ENCODE assay signal across 15 mouse cellular contexts in genomic region chr6:31116365-31116764, GRCm38 (mm10).
DNase-seq lines count a peak whose midpoint lies in the region; ATAC-seq and TF ChIP-seq lines count a peak whose summit lies in the region.
"Had no signal": no experiment of that assay in that cellular context is flagged by ENCODE, and none has a peak within 500 bp of the region (broad histone marks: within the 10 kb centered on the region; RNA-seq: fewer than 3 reads in every experiment).

No protein-coding gene starts in this region.

- ATAC-seq in forebrain, postnatal 0 days, result peak; percentile 40; the same call in 1 of the 2 replicates
- ATAC-seq in forebrain, embryonic 14.5 days, result no peak
- ATAC-seq in inflammation-experienced regulatory T-cells, adult 6 months, result no peak

- H3K27ac ChIP-seq in forebrain, postnatal 0 days (ENCODE audit: low read depth, low read length), result no peak overlapping the region
- no peak overlapping the region for H3K27ac ChIP-seq in forebrain, embryonic 14.5 days (ENCODE audit: low read depth, low read length)
- H3K27ac ChIP-seq in left cerebral cortex, adult 2 months, result peak overlapping the region; percentile 68
- H3K27ac ChIP-seq: embryonic facial prominence, embryonic 13.5 days; neural tube, embryonic 13.5 days had no signal

- no peaks in the 10 kb centered on the region for H3K27me3 ChIP-seq in forebrain, postnatal 0 days (ENCODE audit: insufficient read depth, low read length)
- H3K27me3 ChIP-seq in forebrain, embryonic 14.5 days (replicated peaks; ENCODE audit: control insufficient read depth, insufficient read depth, low read length), result no peaks in the 10 kb centered on the region
- H3K27me3 ChIP-seq in megakaryocyte, embryonic 14.5 days (replicated peaks), result no peaks in the 10 kb centered on the region
- H3K27me3 ChIP-seq: embryonic facial prominence, embryonic 13.5 days; neural tube, embryonic 13.5 days had no signal

- intact Hi-C loops in left cerebral cortex, adult 2 months (cut with DNase I), result no loop called here

- no peaks in the 10 kb centered on the region for H3K36me3 ChIP-seq in forebrain, postnatal 0 days (ENCODE audit: insufficient read depth)
- no peaks in the 10 kb centered on the region for H3K36me3 ChIP-seq in forebrain, embryonic 14.5 days (ENCODE audit: control insufficient read depth, insufficient read depth, low read length)
- peaks cover 96% of the 10 kb centered on the region for H3K36me3 ChIP-seq in megakaryocyte, embryonic 14.5 days (replicated peaks; ENCODE audit: low read length)
- H3K36me3 ChIP-seq: embryonic facial prominence, embryonic 13.5 days; neural tube, embryonic 13.5 days had no signal

- no peak overlapping the region for H3K4me2 ChIP-seq in forebrain, postnatal 0 days (ENCODE audit: low read depth)
- no peak overlapping the region for H3K4me2 ChIP-seq in forebrain, embryonic 14.5 days (ENCODE audit: low read length)
- H3K4me2 ChIP-seq: embryonic facial prominence, embryonic 13.5 days; neural tube, embryonic 13.5 days had no signal

- no peak for TF ChIP-seq CTCF in forebrain, postnatal 0 days (IDR thresholded peaks at IDR 0.05; ENCODE audit: low read depth)
- no peak for TF ChIP-seq CTCF in left cerebral cortex, adult 2 months (IDR thresholded peaks at IDR 0.05)

- H3K4me3 ChIP-seq in forebrain, postnatal 0 days (ENCODE audit: low read depth, low read length), result no peak overlapping the region
- no peak overlapping the region for H3K4me3 ChIP-seq in forebrain, embryonic 14.5 days (ENCODE audit: low read depth, low read length)
- H3K4me3 ChIP-seq in left cerebral cortex, adult 2 months, result peak overlapping the region; percentile 1; the same call in 1 of the 2 replicates
- peak overlapping the region; percentile 78 for H3K4me3 ChIP-seq in megakaryocyte, embryonic 14.5 days (replicated peaks)
- H3K4me3 ChIP-seq: embryonic facial prominence, embryonic 13.5 days; neural tube, embryonic 13.5 days had no signal

- H3K9me3 ChIP-seq in forebrain, postnatal 0 days (ENCODE audit: low read length), result no peaks in the 10 kb centered on the region
- H3K9me3 ChIP-seq in forebrain, embryonic 14.5 days (replicated peaks; ENCODE audit: control insufficient read depth, low read length), result no peaks in the 10 kb centered on the region
- H3K9me3 ChIP-seq in megakaryocyte, embryonic 14.5 days, result no peaks in the 10 kb centered on the region
- H3K9me3 ChIP-seq: embryonic facial prominence, embryonic 13.5 days; neural tube, embryonic 13.5 days had no signal

- H3K4me1 ChIP-seq in forebrain, postnatal 0 days (ENCODE audit: insufficient read depth), result peaks cover 4% of the 10 kb centered on the region; the same call in 1 of the 2 replicates
- no peaks in the 10 kb centered on the region for H3K4me1 ChIP-seq in forebrain, embryonic 14.5 days (ENCODE audit: control insufficient read depth, insufficient read depth, low read length)
- H3K4me1 ChIP-seq in megakaryocyte, embryonic 14.5 days, result peaks cover 99% of the 10 kb centered on the region

- WGBS in forebrain, postnatal 0 days, result 56% methylated on average over 6 of the region's 6 CpGs
- 75% methylated on average over 6 of the region's 6 CpGs for WGBS in forebrain, embryonic 14.5 days

- DNase-seq in forebrain, postnatal 0 days, result no peak
- no peak for DNase-seq in forebrain, embryonic 14.5 days (ENCODE audit: low spot score)
- DNase-seq in left cerebral cortex, adult 2 months (ENCODE audit: extremely low spot score in 1 of 2, low spot score in 2 of 2), result no peak
- DNase-seq in left cerebral cortex, adult 18-20 months (ENCODE audit: low spot score in 2 of 2), result no peak
- peak; percentile 71 for DNase-seq in brain, adult 2 months (ENCODE audit: low read depth, low spot score)
- DNase-seq in Muller cell, postnatal 12 days (ENCODE audit: inconsistent ontology term), result no peak
- DNase-seq: adrenal gland, adult 2 months; cerebellum, adult 8-10 months; kidney, postnatal 36 days; left cerebral cortex, postnatal 4 days; thymus, postnatal 4 days had no signal

- H3K9ac ChIP-seq in forebrain, postnatal 0 days, result no peak overlapping the region
- H3K9ac ChIP-seq in forebrain, embryonic 14.5 days (ENCODE audit: low read length), result no peak overlapping the region
- H3K9ac ChIP-seq: embryonic facial prominence, embryonic 13.5 days; neural tube, embryonic 13.5 days had no signal

Comparison
In these comparisons a context has a peak if more than half of its experiments do, and no peak if none do; other contexts are left out.
1. H3K4me3 ChIP-seq: peak in left cerebral cortex, adult 2 months (single experiment) and megakaryocyte, embryonic 14.5 days (single experiment); none in forebrain, postnatal 0 days (single experiment) and forebrain, embryonic 14.5 days (single experiment).